Mouse (Mus musculus): ENCODE results near the gene Sympk.
"Not testable (repeated sequence)": the region's sequence is repeated elsewhere in the genome, so short reads cannot be mapped to it uniquely, and the experiment has no call there.

Gene Sympk

GRCm38 (mm10) chr7:19048006-19048527 is 23.9 kb downstream of the Sympk start:
- in situ Hi-C loops (cut with MboI; ENCODE audit: unreplicated experiment in 2 of 2) = no loop called here

GRCm38 (mm10) chr7:19049252-19049651 is 25.1 kb downstream of the Sympk start:
- in situ Hi-C loops (cut with MboI; ENCODE audit: unreplicated experiment in 2 of 2) = no loop called here

- in situ Hi-C loops (cut with MboI; ENCODE audit: unreplicated experiment in 2 of 2) = no loop called here
Observed at GRCm38 (mm10) chr7:19050172-19050571, 26.0 kb downstream of the Sympk start.

- in situ Hi-C loops (cut with MboI; ENCODE audit: unreplicated experiment in 2 of 2) = no loop called here
Observed at GRCm38 (mm10) chr7:19051161-19051560, 27.0 kb downstream of the Sympk start.

GRCm38 (mm10) chr7:19052345-19053135 is 28.4 kb downstream of the Sympk start:
- in situ Hi-C loops (cut with MboI; ENCODE audit: unreplicated experiment in 2 of 2) = no loop called here

GRCm38 (mm10) chr7:19053136-19053532 is 29.0 kb downstream of the Sympk start:
- in situ Hi-C loops (cut with MboI; ENCODE audit: unreplicated experiment in 2 of 2) = no loop called here

DNA sequence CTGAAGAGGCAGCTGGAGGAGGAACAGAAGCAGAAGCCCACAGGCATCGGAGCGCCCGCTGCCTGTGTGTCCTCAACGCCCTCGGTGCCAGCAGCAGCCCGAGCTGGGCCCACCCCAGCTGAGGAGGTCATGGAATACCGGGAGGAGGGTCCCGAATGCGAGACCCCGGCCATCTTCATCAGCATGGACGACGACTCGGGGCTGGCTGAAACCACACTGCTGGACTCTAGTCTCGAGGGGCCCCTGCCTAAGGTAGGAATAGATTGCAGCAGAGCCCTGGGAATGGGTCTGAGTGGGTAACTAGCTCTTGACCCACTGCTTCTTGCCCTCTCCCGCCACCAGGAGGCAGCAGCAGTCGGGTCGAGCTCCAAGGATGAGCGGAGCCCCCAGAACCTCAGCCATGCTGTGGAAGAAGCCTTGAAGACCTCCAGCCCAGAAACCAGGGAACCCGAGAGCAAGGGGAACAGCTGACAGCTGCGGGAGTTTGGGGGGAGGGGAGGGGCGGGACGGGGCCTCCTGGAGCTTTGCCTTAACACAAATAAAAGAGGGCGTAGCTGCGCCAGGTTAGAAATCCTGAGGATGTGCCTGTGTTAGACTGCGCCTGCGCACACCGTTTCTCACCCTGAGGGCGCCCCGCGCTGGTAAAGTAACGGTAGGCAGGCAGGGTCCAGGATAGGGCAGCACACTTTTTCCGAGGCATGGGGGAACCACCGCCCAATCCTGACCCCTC is 30.0 kb downstream of the Sympk start, which contains the start of gene Rsph6a:
Gene Rsph6a (plus strand): TSS at position 644 of the 730 bp plus-strand sequence.
- in situ Hi-C loops (cut with MboI; ENCODE audit: unreplicated experiment in 2 of 2) = no loop called here

GRCm38 (mm10) chr7:19054777-19055076 is 30.6 kb downstream of the Sympk start:
- in situ Hi-C loops (cut with MboI; ENCODE audit: unreplicated experiment in 2 of 2) = no loop called here

DNA sequence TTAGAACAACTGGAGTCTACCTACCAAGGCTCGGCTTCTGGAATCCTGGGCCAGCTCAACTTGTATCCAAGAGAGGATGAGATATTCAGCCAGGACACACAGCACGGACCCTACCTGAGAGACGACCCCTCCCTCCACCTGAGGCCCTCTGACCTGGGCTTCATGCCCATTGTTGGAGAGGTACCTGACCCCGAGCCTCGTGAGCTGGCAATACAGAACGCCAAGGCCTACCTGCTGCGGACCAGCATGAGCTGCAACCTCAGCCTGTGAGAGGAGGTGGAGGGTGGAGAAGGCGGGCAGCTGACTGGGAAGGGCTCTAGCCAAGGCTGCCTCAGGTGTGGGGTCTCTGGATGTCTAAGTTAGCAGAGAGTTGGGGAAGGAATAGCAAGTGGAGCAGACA is 30.9 kb downstream of the Sympk start:
- in situ Hi-C loops (cut with MboI; ENCODE audit: unreplicated experiment in 2 of 2) = no loop called here

- in situ Hi-C loops (cut with MboI; ENCODE audit: unreplicated experiment in 2 of 2) = no loop called here
Observed at GRCm38 (mm10) chr7:19057405-19057804, 33.2 kb downstream of the Sympk start.

- in situ Hi-C loops (cut with MboI; ENCODE audit: unreplicated experiment in 2 of 2) = no loop called here
Observed at GRCm38 (mm10) chr7:19065896-19066295, 41.7 kb downstream of the Sympk start.

GRCm38 (mm10) chr7:19067063-19067462 is 42.9 kb downstream of the Sympk start:
- in situ Hi-C loops (cut with MboI; ENCODE audit: unreplicated experiment in 2 of 2) = no loop called here

DNA sequence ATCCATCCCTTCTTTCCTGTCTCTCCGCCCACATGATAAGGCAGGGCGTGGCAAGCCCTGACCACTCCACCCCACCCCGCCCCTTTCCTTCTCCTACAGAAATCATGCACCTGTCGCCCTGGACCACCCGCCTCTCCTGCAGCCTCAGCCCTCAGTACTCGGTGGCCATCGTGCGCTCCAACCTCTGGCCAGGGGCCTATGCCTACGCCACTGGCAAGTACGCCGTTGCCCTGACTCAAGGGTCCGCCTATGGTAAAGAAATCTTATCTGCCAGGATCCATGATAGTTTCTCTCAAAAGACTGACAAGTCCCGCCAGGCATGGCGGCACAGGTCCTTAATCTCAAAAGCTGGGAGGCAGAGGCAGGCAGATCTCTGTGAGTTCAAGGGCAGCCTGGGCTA is 43.8 kb downstream of the Sympk start:
- in situ Hi-C loops (cut with MboI; ENCODE audit: unreplicated experiment in 2 of 2) = no loop called here

GRCm38 (mm10) chr7:19068707-19069106 is 44.5 kb downstream of the Sympk start:
- in situ Hi-C loops (cut with MboI; ENCODE audit: unreplicated experiment in 2 of 2) = no loop called here

DNA sequence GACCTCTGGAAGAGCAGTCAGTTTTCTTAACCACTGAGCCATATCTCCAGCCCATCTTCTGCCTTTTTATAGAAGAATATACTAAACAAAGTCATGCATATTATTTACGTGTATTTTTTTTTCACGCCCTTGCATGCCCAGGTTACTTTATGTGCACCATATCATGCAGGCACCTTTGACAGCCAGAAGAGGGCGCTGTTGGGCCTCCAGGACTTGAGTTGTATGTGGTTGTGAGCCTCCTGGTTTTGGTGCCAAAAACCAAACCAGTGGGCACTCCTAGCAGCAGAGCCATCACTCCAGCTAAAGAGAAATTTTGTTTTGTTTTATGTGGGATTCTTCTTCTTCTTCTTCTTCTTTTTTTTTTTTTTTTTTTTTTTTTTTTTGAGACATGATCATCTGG is 45.3 kb downstream of the Sympk start:
- in situ Hi-C loops (cut with MboI; ENCODE audit: unreplicated experiment in 2 of 2) = no loop called here

DNA sequence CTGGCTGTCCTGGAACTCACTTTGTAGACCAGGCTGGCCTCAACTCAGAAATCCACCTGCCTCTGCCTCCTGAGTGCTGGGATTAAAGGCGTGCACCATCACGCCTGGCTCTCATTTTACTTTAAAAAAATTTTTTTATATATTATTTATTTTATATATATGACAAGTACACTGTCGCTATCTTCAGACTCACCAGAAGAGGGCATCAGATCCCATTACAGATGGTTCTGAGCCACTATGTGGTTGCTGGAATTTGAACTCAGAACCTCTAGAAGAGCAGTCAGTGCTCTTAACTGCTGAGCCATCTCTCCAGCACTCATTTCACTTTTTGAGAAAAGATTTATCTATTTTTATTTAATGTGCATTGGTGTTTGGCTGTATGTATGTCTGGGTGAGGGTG is 46.8 kb downstream of the Sympk start:
- in situ Hi-C loops (cut with MboI; ENCODE audit: unreplicated experiment in 2 of 2) = not testable (repeated sequence)

- in situ Hi-C loops (cut with MboI; ENCODE audit: unreplicated experiment in 2 of 2) = no loop called here
Observed at GRCm38 (mm10) chr7:19073504-19073903, 49.3 kb downstream of the Sympk start.

- in situ Hi-C loops (cut with MboI; ENCODE audit: unreplicated experiment in 2 of 2) = no loop called here
Observed at GRCm38 (mm10) chr7:19074494-19074893, 50.3 kb downstream of the Sympk start.

DNA sequence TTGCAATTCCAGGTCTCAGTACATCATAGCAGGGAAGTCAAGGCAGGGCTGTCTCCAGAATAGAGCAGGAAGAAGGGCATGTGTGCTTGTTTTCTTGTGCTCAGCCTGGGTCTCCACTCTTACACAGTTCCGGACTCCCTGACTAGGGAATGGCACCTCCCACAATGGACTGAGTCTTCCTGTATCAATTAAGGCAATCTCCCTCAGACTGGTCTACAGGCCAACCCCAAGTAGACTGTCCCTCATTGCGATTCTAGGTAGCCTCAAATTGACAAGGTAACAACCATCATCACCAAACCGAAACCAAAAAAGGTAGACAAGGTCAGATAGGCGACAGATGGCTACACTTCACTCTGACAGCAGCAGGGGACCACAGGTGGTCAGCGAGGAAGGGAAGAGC is 51.1 kb downstream of the Sympk start:
- in situ Hi-C loops (cut with MboI; ENCODE audit: unreplicated experiment in 2 of 2) = no loop called here

DNA sequence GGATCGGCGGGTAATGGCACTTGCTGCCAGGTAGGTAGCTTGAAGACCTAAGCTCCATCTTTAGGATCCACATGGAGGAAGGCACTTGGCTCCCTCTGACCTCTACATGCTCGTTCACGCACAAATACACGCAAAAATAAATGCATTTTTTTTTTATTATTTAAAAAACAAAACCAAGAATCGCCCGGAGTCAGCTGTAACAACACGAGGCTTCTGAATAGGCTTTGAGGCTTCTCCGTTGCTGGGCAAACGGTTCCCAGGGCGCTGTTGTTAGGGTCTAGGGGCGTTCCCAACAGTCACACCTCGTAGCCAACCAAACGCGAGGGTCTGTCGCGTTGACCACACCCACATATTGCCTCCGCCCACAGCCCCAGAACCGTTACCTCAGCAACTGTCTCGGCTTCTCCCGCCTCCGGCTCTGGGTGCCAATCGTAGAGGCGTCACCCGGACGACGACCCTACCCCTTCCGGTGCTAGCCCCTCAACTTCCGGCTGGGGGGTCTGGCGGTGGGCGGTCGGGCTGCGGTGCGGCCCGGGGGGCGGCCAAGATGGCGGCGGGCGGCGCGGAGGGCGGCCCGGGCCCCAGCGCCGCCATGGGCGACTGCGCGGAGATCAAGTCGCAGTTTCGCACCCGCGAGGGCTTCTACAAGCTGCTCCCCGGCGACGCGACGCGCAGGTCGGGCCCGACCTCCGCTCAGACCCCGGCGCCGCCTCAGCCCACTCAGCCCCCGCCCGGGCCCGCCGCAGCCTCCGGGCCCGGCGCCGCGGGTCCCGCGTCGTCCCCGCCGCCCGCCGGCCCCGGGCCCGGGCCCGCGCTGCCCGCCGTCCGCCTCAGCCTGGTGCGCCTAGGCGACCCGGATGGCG is 51.8 kb downstream of the Sympk start, which contains the start of gene Dmwd:
Gene Dmwd (plus strand): TSS at position 505 of the 863 bp plus-strand sequence.
- in situ Hi-C loops (cut with MboI; ENCODE audit: unreplicated experiment in 2 of 2) = no loop called here

DNA sequence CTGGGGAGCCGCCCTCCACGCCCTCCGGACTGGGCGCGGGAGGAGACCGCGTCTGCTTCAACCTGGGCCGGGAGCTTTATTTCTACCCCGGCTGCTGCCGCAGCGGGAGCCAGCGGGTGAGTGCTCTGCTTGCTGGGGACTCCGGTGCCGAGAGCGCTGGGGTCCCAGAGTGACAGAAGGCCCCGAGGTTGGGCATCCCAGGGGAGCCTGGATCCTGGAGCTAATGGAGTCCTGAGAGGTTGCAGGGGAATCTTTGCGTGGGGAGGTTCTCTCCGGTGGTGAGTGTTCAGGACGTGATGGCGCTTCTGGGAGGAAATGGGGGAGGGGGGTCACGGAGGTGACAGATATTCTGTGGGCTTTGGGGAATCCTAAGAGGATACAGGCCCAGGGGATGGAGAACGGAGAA is 52.4 kb downstream of the Sympk start:
- in situ Hi-C loops (cut with MboI; ENCODE audit: unreplicated experiment in 2 of 2) = no loop called here
